Mouse (Mus musculus): Measurements from ENCODE around the gene 9230102O04Rik. TPM values are rescaled to one million over a fixed set of nuclear protein-coding genes. Genes with fewer than 3 reads are reported as not detected.

Gene 9230102O04Rik
- polyA plus RNA-seq, 1 experiment from 2014 or later: not detected

DNA sequence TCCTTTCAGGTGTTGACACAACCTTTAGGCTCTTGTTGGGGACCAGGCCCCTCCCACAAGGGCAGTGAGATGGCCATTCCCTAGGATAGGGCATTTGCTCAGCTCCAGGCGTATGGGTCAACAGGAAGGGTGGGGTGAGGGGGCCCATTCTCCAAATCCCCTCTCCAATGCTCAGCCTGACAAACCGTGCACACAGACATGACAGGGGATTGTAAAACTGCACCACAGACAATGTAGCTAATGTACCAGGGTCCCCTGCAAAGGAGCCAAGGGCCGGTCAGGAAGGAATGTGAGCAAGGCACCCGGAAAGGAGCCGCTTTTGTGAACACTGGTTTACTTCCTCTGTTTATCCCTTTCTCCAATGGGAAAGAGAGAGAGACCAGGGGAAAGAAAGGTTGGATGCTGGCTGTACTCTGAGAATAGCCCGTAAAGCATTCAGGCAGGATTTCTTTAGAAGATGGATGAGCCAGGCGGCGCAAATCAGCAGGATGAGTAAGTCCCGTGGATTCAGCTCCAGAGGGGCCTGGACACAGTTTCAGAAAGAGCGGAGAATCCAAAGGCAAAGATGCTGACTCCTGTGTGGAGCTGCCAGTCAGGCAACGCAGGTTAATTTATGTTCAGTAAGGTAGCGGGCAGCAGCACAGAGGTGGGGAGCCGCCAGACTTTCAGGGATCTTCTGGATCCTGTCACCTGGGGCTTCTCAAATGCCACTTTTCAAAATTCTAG is 36.3 kb downstream of the 9230102O04Rik start:
- Histone ChIP-seq H3K27ac (replicated peaks) (no peak overlapping the region), H3K27me3 (no peaks in the 10 kb centered on the region), H3K4me1 (replicated peaks) (peaks cover 9% of the 10 kb centered on the region), H3K4me3 (no peak overlapping the region), H3K9me3 (no peaks in the 10 kb centered on the region), H3K9ac (peak overlapping the region; percentile 27; the same call in 1 of the 2 replicates), H3K4me2 (peak overlapping the region; percentile 31), H3K36me3 (no peaks in the 10 kb centered on the region)
- peak; percentile 69 for ATAC-seq (ENCODE audit: low read depth)
- 13% methylated on average over 13 of the region's 13 CpGs for WGBS

GRCm38 (mm10) chr2:9835195-9835594 is 54.1 kb downstream of the 9230102O04Rik start:
- no peaks in the 10 kb centered on the region for H3K27me3 ChIP-seq
- peak; percentile 53; the same call in 1 of the 2 replicates for ATAC-seq (ENCODE audit: low read depth)
- no peaks in the 10 kb centered on the region for H3K36me3 ChIP-seq
- H3K9ac ChIP-seq: no peak overlapping the region
- H3K4me2 ChIP-seq: no peak overlapping the region
- H3K4me3 ChIP-seq: no peak overlapping the region
- WGBS: 34% methylated on average over 7 of the region's 7 CpGs
- H3K4me1 ChIP-seq (replicated peaks): peaks cover 6% of the 10 kb centered on the region
- H3K9me3 ChIP-seq: 0 out of 2 replicates have a peak, but pooled peaks cover 5% of the 10 kb centered on the region
- H3K27ac ChIP-seq (replicated peaks): 0 out of 2 replicates have a peak overlapping the region, but pooled peaks have one; percentile 5

- 88% methylated on average over 7 of the region's 7 CpGs for WGBS
- ATAC-seq (ENCODE audit: low read depth): no peak
- H3K27me3 ChIP-seq: no peaks in the 10 kb centered on the region
- H3K27ac ChIP-seq (replicated peaks): no peak overlapping the region
- no peak overlapping the region for H3K4me3 ChIP-seq
- H3K9ac ChIP-seq: no peak overlapping the region
- peaks cover 6% of the 10 kb centered on the region for H3K4me1 ChIP-seq (replicated peaks)
- no peaks in the 10 kb centered on the region for H3K36me3 ChIP-seq
- H3K9me3 ChIP-seq: no peaks in the 10 kb centered on the region
- no peak overlapping the region for H3K4me2 ChIP-seq
Observed at GRCm38 (mm10) chr2:9833712-9834111, 55.6 kb downstream of the 9230102O04Rik start.

Other genes starting within 250 kb of the 9230102O04Rik start
- gene 4930412O13Rik, start 8.3 kb downstream of the 9230102O04Rik start, polyA plus RNA-seq (2015; fragmentation: Nextera tagmentation; extraction: Ambion mirVana): 0.29 TPM in 1 of 2 replicates, not detected in the other
- 10.1 and 12.4 TPM in 2 replicates for gene Gata3, start 494 bp upstream of the 9230102O04Rik start, polyA plus RNA-seq (2015; fragmentation: Nextera tagmentation; extraction: Ambion mirVana)
- gene Taf3, start 159.1 kb upstream of the 9230102O04Rik start, polyA plus RNA-seq (2015; fragmentation: Nextera tagmentation; extraction: Ambion mirVana): 14.2 and 14.6 TPM in 2 replicates
- gene Atp5c1, start 191.0 kb upstream of the 9230102O04Rik start, polyA plus RNA-seq (2015; fragmentation: Nextera tagmentation; extraction: Ambion mirVana): 532 and 575 TPM in 2 replicates
- 34.4 and 36.9 TPM in 2 replicates for gene Kin, start 191.1 kb upstream of the 9230102O04Rik start, polyA plus RNA-seq (2015; fragmentation: Nextera tagmentation; extraction: Ambion mirVana)
- gene Itih2, start 241.9 kb upstream of the 9230102O04Rik start, polyA plus RNA-seq (2015; fragmentation: Nextera tagmentation; extraction: Ambion mirVana): 2.0 and 2.2 TPM in 2 replicates

Measured in neural tube, embryonic 13.5 days (tissue).